Mouse (Mus musculus): Measurements from ENCODE around the gene Paics. TPM values are rescaled to one million over a fixed set of nuclear protein-coding genes. Genes with fewer than 3 reads are reported as not detected.
A peak's percentile ranks its signal among the peaks of the same experiment; 100 is the strongest.
"Not testable (repeated sequence)": the region's sequence is repeated elsewhere in the genome, so short reads cannot be mapped to it uniquely, and the experiment has no call there.

Paics gene
- 157 and 158 TPM in 2 replicates for polyA plus RNA-seq (2015; fragmentation: Nextera tagmentation; extraction: Ambion mirVana)

- no peaks in the 10 kb centered on the region for H3K9me3 ChIP-seq (replicated peaks)
- H3K4me2 ChIP-seq, result peak within 1 kb of the TSS; percentile 97
- H3K27ac ChIP-seq (replicated peaks), result peak within 1 kb of the TSS; percentile 86
- peak within 1 kb of the TSS; percentile 75 for H3K4me3 ChIP-seq (replicated peaks)
- peak; percentile 92 for ATAC-seq (ENCODE audit: insufficient read depth)
- peaks cover 43% of the 10 kb centered on the region for H3K36me3 ChIP-seq (replicated peaks)
- H3K4me1 ChIP-seq (replicated peaks), result peaks cover 71% of the 10 kb centered on the region
- H3K27me3 ChIP-seq, result no peaks in the 10 kb centered on the region
- peak within 1 kb of the TSS; percentile 71 for H3K9ac ChIP-seq
- under 1% methylated on average over 81 of the region's 81 CpGs for WGBS (ENCODE audit: insufficient replicate concordance)
Measured at GRCm38 (mm10) chr5:76951106-76952027, at the start of gene Paics, which contains the start of gene Ppat. TSS of gene Paics (plus strand) at chr5:76951307. TSS of gene Ppat (minus strand) at chr5:76951578.

GRCm38 (mm10) chr5:76902131-76902530 lies 49.0 kb upstream of the Paics start:
- ATAC-seq (ENCODE audit: insufficient read depth), result no peak
- no peak overlapping the region for H3K4me3 ChIP-seq (replicated peaks)
- H3K9ac ChIP-seq, result no peak overlapping the region
- no peak overlapping the region for H3K27ac ChIP-seq (replicated peaks)
- H3K9me3 ChIP-seq (replicated peaks), result no peaks in the 10 kb centered on the region
- H3K36me3 ChIP-seq (replicated peaks), result 0 out of 2 replicates have a peak, but pooled peaks cover 7% of the 10 kb centered on the region
- H3K4me2 ChIP-seq, result no peak overlapping the region
- H3K27me3 ChIP-seq, result no peaks in the 10 kb centered on the region
- WGBS (ENCODE audit: insufficient replicate concordance), result 37% methylated on average over 4 of the region's 4 CpGs
- peaks cover 27% of the 10 kb centered on the region for H3K4me1 ChIP-seq (replicated peaks)

- H3K4me2 ChIP-seq, result peak overlapping the region; percentile 82
- H3K4me1 ChIP-seq (replicated peaks), result peaks cover 27% of the 10 kb centered on the region
- no peaks in the 10 kb centered on the region for H3K27me3 ChIP-seq
- under 1% methylated on average over 19 of the region's 19 CpGs for WGBS (ENCODE audit: insufficient replicate concordance)
- H3K27ac ChIP-seq (replicated peaks), result peak overlapping the region; percentile 85
- peak overlapping the region; percentile 76 for H3K4me3 ChIP-seq (replicated peaks)
- H3K9me3 ChIP-seq (replicated peaks), result no peaks in the 10 kb centered on the region
- peaks cover 5% of the 10 kb centered on the region; the same call in 1 of the 2 replicates for H3K36me3 ChIP-seq (replicated peaks)
- H3K9ac ChIP-seq, result peak overlapping the region; percentile 72
- peak; percentile 61 for ATAC-seq (ENCODE audit: insufficient read depth)
Measured at GRCm38 (mm10) chr5:76904713-76905404, 46.2 kb upstream of the Paics start.

GRCm38 (mm10) chr5:76905405-76906154 lies 45.5 kb upstream of the Paics start, which contains the start of gene Aasdh:
TSS of gene Aasdh (minus strand) at chr5:76905514.
- Histone ChIP-seq H3K27ac (replicated peaks) (peak within 1 kb of the TSS; percentile 85), H3K9ac (peak within 1 kb of the TSS; percentile 72), H3K4me2 (peak within 1 kb of the TSS; percentile 82), H3K27me3 (no peaks in the 10 kb centered on the region), H3K9me3 (replicated peaks) (no peaks in the 10 kb centered on the region), H3K4me3 (replicated peaks) (peak within 1 kb of the TSS; percentile 76), H3K36me3 (replicated peaks) (peaks cover 4% of the 10 kb centered on the region; the same call in 1 of the 2 replicates), H3K4me1 (replicated peaks) (peaks cover 27% of the 10 kb centered on the region)
- under 1% methylated on average over 47 of the region's 47 CpGs for WGBS (ENCODE audit: insufficient replicate concordance)
- peak; percentile 97 for ATAC-seq (ENCODE audit: insufficient read depth)

- 13% methylated on average over 3 of the region's 3 CpGs for WGBS (ENCODE audit: insufficient replicate concordance)
- peak overlapping the region; percentile 72; the same call in 1 of the 2 replicates for H3K9ac ChIP-seq
- ATAC-seq (ENCODE audit: insufficient read depth), result no peak
- H3K9me3 ChIP-seq (replicated peaks), result no peaks in the 10 kb centered on the region
- H3K4me1 ChIP-seq (replicated peaks), result peaks cover 27% of the 10 kb centered on the region
- peaks cover 2% of the 10 kb centered on the region; the same call in 1 of the 2 replicates for H3K36me3 ChIP-seq (replicated peaks)
- no peaks in the 10 kb centered on the region for H3K27me3 ChIP-seq
- peak overlapping the region; percentile 82 for H3K4me2 ChIP-seq
- H3K27ac ChIP-seq (replicated peaks), result peak overlapping the region; percentile 85
- peak overlapping the region; percentile 76 for H3K4me3 ChIP-seq (replicated peaks)
Measured at GRCm38 (mm10) chr5:76906155-76906499, 45.0 kb upstream of the Paics start.

- Histone ChIP-seq H3K4me1 (replicated peaks) (peaks cover 12% of the 10 kb centered on the region), H3K9ac (no peak overlapping the region), H3K27me3 (no peaks in the 10 kb centered on the region), H3K4me3 (replicated peaks) (no peak overlapping the region), H3K9me3 (replicated peaks) (no peaks in the 10 kb centered on the region), H3K4me2 (no peak overlapping the region), H3K36me3 (replicated peaks) (peaks cover 11% of the 10 kb centered on the region), H3K27ac (replicated peaks) (no peak overlapping the region)
- 50% methylated on average over 3 of the region's 3 CpGs for WGBS (ENCODE audit: insufficient replicate concordance)
- peak; percentile 18; the same call in 1 of the 2 replicates for ATAC-seq (ENCODE audit: insufficient read depth)
Measured at GRCm38 (mm10) chr5:76910807-76911206, 40.3 kb upstream of the Paics start.

GRCm38 (mm10) chr5:76912522-76912921 lies 38.6 kb upstream of the Paics start:
- H3K4me2 ChIP-seq; H3K4me1 ChIP-seq (replicated peaks); ATAC-seq (ENCODE audit: insufficient read depth); H3K9me3 ChIP-seq (replicated peaks); H3K27me3 ChIP-seq; H3K9ac ChIP-seq; H3K27ac ChIP-seq (replicated peaks); H3K4me3 ChIP-seq (replicated peaks): not testable (repeated sequence)
- 76% methylated on average over 5 of the region's 5 CpGs for WGBS (ENCODE audit: insufficient replicate concordance)
- peaks cover 22% of the 10 kb centered on the region for H3K36me3 ChIP-seq (replicated peaks)

- 84% methylated on average over 4 of the region's 4 CpGs for WGBS (ENCODE audit: insufficient replicate concordance)
- Histone ChIP-seq H3K4me2 (no peak overlapping the region), H3K4me1 (replicated peaks) (no peaks in the 10 kb centered on the region), H3K4me3 (replicated peaks) (no peak overlapping the region), H3K27me3 (no peaks in the 10 kb centered on the region), H3K27ac (replicated peaks) (no peak overlapping the region), H3K9me3 (replicated peaks) (no peaks in the 10 kb centered on the region), H3K36me3 (replicated peaks) (peaks cover 88% of the 10 kb centered on the region), H3K9ac (no peak overlapping the region)
- ATAC-seq (ENCODE audit: insufficient read depth), result no peak
Measured at GRCm38 (mm10) chr5:76922833-76923232, 28.3 kb upstream of the Paics start.

- Histone ChIP-seq H3K27me3 (no peaks in the 10 kb centered on the region), H3K27ac (replicated peaks) (no peak overlapping the region), H3K4me2 (no peak overlapping the region), H3K9me3 (replicated peaks) (no peaks in the 10 kb centered on the region), H3K36me3 (replicated peaks) (peaks cover 82% of the 10 kb centered on the region), H3K4me3 (replicated peaks) (no peak overlapping the region), H3K4me1 (replicated peaks) (0 out of 2 replicates have a peak, but pooled peaks cover 5% of the 10 kb centered on the region), H3K9ac (no peak overlapping the region)
- 90% methylated on average over 13 of the region's 13 CpGs for WGBS (ENCODE audit: insufficient replicate concordance)
- ATAC-seq (ENCODE audit: insufficient read depth), result no peak
Measured at GRCm38 (mm10) chr5:76923428-76923827, 27.7 kb upstream of the Paics start.

- no peaks in the 10 kb centered on the region for H3K27me3 ChIP-seq
- H3K4me3 ChIP-seq (replicated peaks), result no peak overlapping the region
- whole genome bisulfite sequencing (ENCODE audit: insufficient replicate concordance), result 78% methylated on average over 1 of the region's 1 CpGs
- peaks cover 13% of the 10 kb centered on the region; the same call in 1 of the 2 replicates for H3K4me1 ChIP-seq (replicated peaks)
- no peak for ATAC-seq (ENCODE audit: insufficient read depth)
- H3K36me3 ChIP-seq (replicated peaks), result peaks cover 74% of the 10 kb centered on the region
- H3K9me3 ChIP-seq (replicated peaks), result no peaks in the 10 kb centered on the region
- no peak overlapping the region for H3K9ac ChIP-seq
- H3K27ac ChIP-seq (replicated peaks), result no peak overlapping the region
- H3K4me2 ChIP-seq, result no peak overlapping the region
Measured at GRCm38 (mm10) chr5:76924296-76924695, 26.8 kb upstream of the Paics start.
